Mouse (Mus musculus): ENCODE results near the gene Aldh9a1. TPM values are rescaled to one million over a fixed set of nuclear protein-coding genes. Genes with fewer than 3 reads are reported as not detected.
"Not testable (repeated sequence)": the region's sequence is repeated elsewhere in the genome, so short reads cannot be mapped to it uniquely, and the experiment has no call there.

Aldh9a1 gene
- total RNA-seq, 2 experiments from 2014 or later, result 28.2 to 29.2 TPM

GRCm38 (mm10) chr1:167349206-167349605 lies 585 bp upstream of the Aldh9a1 start:
- DNase-seq (ENCODE audit: low spot score in 2 of 2), result not testable (repeated sequence)

- no peak for DNase-seq (ENCODE audit: low spot score in 2 of 2)
Measured at GRCm38 (mm10) chr1:167350597-167351415, 1.0 kb downstream of the Aldh9a1 start.

GRCm38 (mm10) chr1:167352403-167352802 lies 2.6 kb downstream of the Aldh9a1 start:
- no peak for DNase-seq (ENCODE audit: low spot score in 2 of 2)

- no peak for DNase-seq (ENCODE audit: low spot score in 2 of 2)
Measured at GRCm38 (mm10) chr1:167357387-167357786, 7.6 kb downstream of the Aldh9a1 start.

GRCm38 (mm10) chr1:167358731-167359130 lies 8.9 kb downstream of the Aldh9a1 start:
- peak in 1 of 2 experiments; percentile 32 for DNase-seq (ENCODE audit: low spot score in 2 of 2)

GRCm38 (mm10) chr1:167360268-167360667 lies 10.5 kb downstream of the Aldh9a1 start:
- no peak for DNase-seq (ENCODE audit: low spot score in 2 of 2)

- no peak for DNase-seq (ENCODE audit: low spot score in 2 of 2)
Measured at GRCm38 (mm10) chr1:167362819-167363218, 13.0 kb downstream of the Aldh9a1 start.

GRCm38 (mm10) chr1:167363322-167363721 lies 13.5 kb downstream of the Aldh9a1 start:
- DNase-seq (ENCODE audit: low spot score in 2 of 2), result no peak

GRCm38 (mm10) chr1:167365808-167366207 lies 16.0 kb downstream of the Aldh9a1 start:
- DNase-seq (ENCODE audit: low spot score in 2 of 2), result no peak

- no peak for DNase-seq (ENCODE audit: low spot score in 2 of 2)
Measured at GRCm38 (mm10) chr1:167366621-167367020, 16.8 kb downstream of the Aldh9a1 start.

GRCm38 (mm10) chr1:167368018-167368417 lies 18.2 kb downstream of the Aldh9a1 start:
- no peak for DNase-seq (ENCODE audit: low spot score in 2 of 2)

GRCm38 (mm10) chr1:167368513-167368912 lies 18.7 kb downstream of the Aldh9a1 start:
- no peak for DNase-seq (ENCODE audit: low spot score in 2 of 2)

- DNase-seq (ENCODE audit: low spot score in 2 of 2), result peak; percentile 62 to 93
Measured at GRCm38 (mm10) chr1:167369905-167370304, 20.1 kb downstream of the Aldh9a1 start.

GRCm38 (mm10) chr1:167372739-167373138 lies 22.9 kb downstream of the Aldh9a1 start:
- DNase-seq (ENCODE audit: low spot score in 2 of 2), result no peak

- no peak for DNase-seq (ENCODE audit: low spot score in 2 of 2)
Measured at GRCm38 (mm10) chr1:167374003-167374784, 24.4 kb downstream of the Aldh9a1 start.

GRCm38 (mm10) chr1:167374942-167375341 lies 25.2 kb downstream of the Aldh9a1 start:
- no peak for DNase-seq (ENCODE audit: low spot score in 2 of 2)

GRCm38 (mm10) chr1:167378019-167378418 lies 28.2 kb downstream of the Aldh9a1 start:
- no peak for DNase-seq (ENCODE audit: low spot score in 2 of 2)

- DNase-seq (ENCODE audit: low spot score in 2 of 2), result no peak
Measured at GRCm38 (mm10) chr1:167379751-167380150, 30.0 kb downstream of the Aldh9a1 start.

- no peak for DNase-seq (ENCODE audit: low spot score in 2 of 2)
Measured at GRCm38 (mm10) chr1:167380223-167380622, 30.4 kb downstream of the Aldh9a1 start.

- DNase-seq (ENCODE audit: low spot score in 2 of 2), result peak in 1 of 2 experiments; percentile 47
Measured at GRCm38 (mm10) chr1:167381050-167382015, 31.5 kb downstream of the Aldh9a1 start.

GRCm38 (mm10) chr1:167382316-167382715 lies 32.5 kb downstream of the Aldh9a1 start:
- DNase-seq (ENCODE audit: low spot score in 2 of 2), result no peak
